In the genomic region with DNA sequence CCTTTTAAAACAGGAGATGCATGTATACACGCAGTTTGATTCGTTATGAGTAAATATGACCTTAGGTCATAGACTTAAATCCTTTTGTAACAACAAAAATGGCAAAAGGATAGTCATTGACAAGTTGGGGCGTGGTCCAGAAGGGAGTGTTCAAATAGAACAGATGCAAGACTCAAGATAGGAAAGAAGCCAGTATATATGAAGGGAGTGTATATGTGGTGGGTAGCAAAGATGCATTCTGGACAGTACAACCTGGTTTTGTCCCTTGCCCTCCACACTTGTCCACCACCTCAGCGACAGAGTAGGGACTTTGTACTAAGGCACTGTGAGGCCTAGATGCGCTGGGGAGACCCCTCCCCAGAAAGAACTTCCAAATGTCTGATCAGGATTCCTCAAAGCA, we compare ENCODE assay signal across 8 mouse cellular contexts. TPM values are rescaled to one million over a fixed set of nuclear protein-coding genes. Genes with fewer than 3 reads are reported as not detected.
DNase-seq lines count a peak whose midpoint lies in the region; ATAC-seq and TF ChIP-seq lines count a peak whose summit lies in the region.

No protein-coding gene starts in this region.

- WGBS in heart, embryonic 15.5 days = 73% methylated on average over 5 of the region's 5 CpGs
- 76% methylated on average over 5 of the region's 5 CpGs for WGBS in hindbrain, postnatal 0 days
- WGBS in midbrain, embryonic 14.5 days = 76% methylated on average over 5 of the region's 5 CpGs

- peak overlapping the region; percentile 72 for H3K27ac ChIP-seq in heart, embryonic 15.5 days
- H3K27ac ChIP-seq in hindbrain, postnatal 0 days = 0 out of 2 replicates have a peak overlapping the region, but pooled peaks have one; percentile 41
- 0 out of 2 replicates have a peak overlapping the region, but pooled peaks have one; percentile 72 for H3K27ac ChIP-seq in midbrain, embryonic 14.5 days (replicated peaks; ENCODE audit: low read depth, low read length)

- peaks cover 46% of the 10 kb centered on the region for H3K4me1 ChIP-seq in heart, embryonic 15.5 days (replicated peaks)
- peaks cover 12% of the 10 kb centered on the region for H3K4me1 ChIP-seq in hindbrain, postnatal 0 days (ENCODE audit: insufficient read depth, low read length)
- peaks cover 8% of the 10 kb centered on the region for H3K4me1 ChIP-seq in midbrain, embryonic 14.5 days (ENCODE audit: control insufficient read depth, insufficient read depth, low read length)

- ATAC-seq in heart, embryonic 15.5 days (replicated peaks; ENCODE audit: insufficient number of reproducible peaks, insufficient read depth, low FRiP score, low read depth) = no peak
- no peak for ATAC-seq in hindbrain, postnatal 0 days
- ATAC-seq in midbrain, embryonic 14.5 days (ENCODE audit: low FRiP score, low TSS enrichment) = peak; percentile 29; the same call in 1 of the 2 replicates
- ATAC-seq in CD4-positive, CD25-positive, alpha-beta regulatory T cell, adult 4 months = no peak

- H3K9me3 ChIP-seq in heart, embryonic 15.5 days (replicated peaks) = no peaks in the 10 kb centered on the region
- no peaks in the 10 kb centered on the region for H3K9me3 ChIP-seq in hindbrain, postnatal 0 days (ENCODE audit: low read length)
- H3K9me3 ChIP-seq in midbrain, embryonic 14.5 days (ENCODE audit: control insufficient read depth, low read length) = no peaks in the 10 kb centered on the region

- no peak for TF ChIP-seq CTCF in hindbrain, postnatal 0 days (IDR thresholded peaks at IDR 0.05; ENCODE audit: low read depth)

- no peak overlapping the region for H3K4me3 ChIP-seq in heart, embryonic 15.5 days
- H3K4me3 ChIP-seq in hindbrain, postnatal 0 days (ENCODE audit: low read length) = no peak overlapping the region
- peak overlapping the region; percentile 85 for H3K4me3 ChIP-seq in midbrain, embryonic 14.5 days (replicated peaks; ENCODE audit: low read depth, low read length)

- DNase-seq in heart, adult 8-10 months (ENCODE audit: low spot score) = no peak
- peak; percentile 70 for DNase-seq in c-Kit-positive CD71-positive TER-119-negative erythroid progenitor cells, embryonic 14.5 days (ENCODE audit: low read depth)
- no peak for DNase-seq in hindbrain, postnatal 0 days (ENCODE audit: low spot score)
- DNase-seq in midbrain, embryonic 14.5 days = no peak
- no peak for DNase-seq in adipocyte (ENCODE audit: low spot score)
- no peak for DNase-seq in adrenal gland, adult (ENCODE audit: inconsistent age in 2 of 2, low spot score in 1 of 2)

- H3K27me3 ChIP-seq in heart, embryonic 15.5 days = no peaks in the 10 kb centered on the region
- H3K27me3 ChIP-seq in hindbrain, postnatal 0 days (ENCODE audit: insufficient read depth, low read length) = no peaks in the 10 kb centered on the region
- H3K27me3 ChIP-seq in midbrain, embryonic 14.5 days (ENCODE audit: control insufficient read depth, insufficient read depth, low read length) = no peaks in the 10 kb centered on the region

- no peak overlapping the region; the same call in 1 of the 2 replicates for H3K9ac ChIP-seq in heart, embryonic 15.5 days
- no peak overlapping the region for H3K9ac ChIP-seq in hindbrain, postnatal 0 days (replicated peaks; ENCODE audit: low read length)
- no peak overlapping the region for H3K9ac ChIP-seq in midbrain, embryonic 14.5 days (replicated peaks; ENCODE audit: low read length)

- peak overlapping the region; percentile 95 for H3K4me2 ChIP-seq in heart, embryonic 15.5 days
- peak overlapping the region; percentile 94; the same call in 1 of the 2 replicates for H3K4me2 ChIP-seq in hindbrain, postnatal 0 days (ENCODE audit: low read depth, low read length)
- no peak overlapping the region for H3K4me2 ChIP-seq in midbrain, embryonic 14.5 days (ENCODE audit: low read length)

- peaks cover 37% of the 10 kb centered on the region for H3K36me3 ChIP-seq in heart, embryonic 15.5 days
- H3K36me3 ChIP-seq in hindbrain, postnatal 0 days (ENCODE audit: insufficient read depth, low read length) = peaks cover 48% of the 10 kb centered on the region
- peaks cover 69% of the 10 kb centered on the region for H3K36me3 ChIP-seq in midbrain, embryonic 14.5 days (ENCODE audit: control insufficient read depth, insufficient read depth, low read length)

RNA-seq across cellular contexts. Expression of a gene that starts 0.5 kb away (rescaled TPM):
- polyA plus RNA-seq in heart, embryonic 15.5 days (2015; fragmentation: Nextera tagmentation; extraction: Ambion mirVana) = 9.7 and 14.5 TPM in 2 replicates
- total RNA-seq in heart, adult 8-10 months (2022) = 1 to 10 TPM; 7.4 to 9.2 (median 8.0) TPM
- 33.6 and 72.6 TPM in 2 replicates for total RNA-seq in hindbrain, postnatal 0 days (2014; rRNA removed)
- polyA plus RNA-seq in hindbrain, postnatal 0 days (2015; fragmentation: Nextera tagmentation; extraction: Ambion mirVana) = 22.8 and 23.5 TPM in 2 replicates
- 24.3 and 27.4 TPM in 2 replicates for polyA plus RNA-seq in midbrain, embryonic 14.5 days (2014; fragmentation: Nextera tagmentation; extraction: Ambion mirVana)
- 1 to 10 TPM; 7.5 to 7.8 TPM for polyA plus RNA-seq in CD4-positive, CD25-positive, alpha-beta regulatory T cell, adult 4 months (2017; shearing (Covaris generic))

RNA-seq across cellular contexts. Expression of a gene that starts 18.4 kb away (rescaled TPM):
- polyA plus RNA-seq in heart, embryonic 15.5 days (2015; fragmentation: Nextera tagmentation; extraction: Ambion mirVana) = 0.06 and 0.22 TPM in 2 replicates
- total RNA-seq in heart, adult 8-10 months (2022) = under 1 TPM in 3 of 4 experiments, not detected in 1; 0.03 to 0.32 (median 0.28) TPM
- total RNA-seq in hindbrain, postnatal 0 days (2014; rRNA removed) = 49.2 and 86.4 TPM in 2 replicates
- 5.8 and 7.8 TPM in 2 replicates for polyA plus RNA-seq in hindbrain, postnatal 0 days (2015; fragmentation: Nextera tagmentation; extraction: Ambion mirVana)
- 19.5 and 20.7 TPM in 2 replicates for polyA plus RNA-seq in midbrain, embryonic 14.5 days (2014; fragmentation: Nextera tagmentation; extraction: Ambion mirVana)
- polyA plus RNA-seq in CD4-positive, CD25-positive, alpha-beta regulatory T cell, adult 4 months (2017; shearing (Covaris generic)) = under 1 TPM in 1 of 2 experiments, not detected in 1; 0.05 TPM

RNA-seq across cellular contexts. Expression of a gene that starts 24.1 kb away (rescaled TPM):
- polyA plus RNA-seq in heart, embryonic 15.5 days (2015; fragmentation: Nextera tagmentation; extraction: Ambion mirVana) = 28.8 and 36.3 TPM in 2 replicates
- 10 to 100 TPM; 13.7 to 24.9 (median 21.2) TPM for total RNA-seq in heart, adult 8-10 months (2022)
- 122 and 126 TPM in 2 replicates for total RNA-seq in hindbrain, postnatal 0 days (2014; rRNA removed)
- polyA plus RNA-seq in hindbrain, postnatal 0 days (2015; fragmentation: Nextera tagmentation; extraction: Ambion mirVana) = 187 and 189 TPM in 2 replicates
- polyA plus RNA-seq in midbrain, embryonic 14.5 days (2014; fragmentation: Nextera tagmentation; extraction: Ambion mirVana) = 256 and 286 TPM in 2 replicates
- 10 to 100 TPM; 20.1 to 27.6 TPM for polyA plus RNA-seq in CD4-positive, CD25-positive, alpha-beta regulatory T cell, adult 4 months (2017; shearing (Covaris generic))

RNA-seq across cellular contexts. Expression of a gene that starts 45.4 kb away (rescaled TPM):
- 5.5 and 6.9 TPM in 2 replicates for polyA plus RNA-seq in heart, embryonic 15.5 days (2015; fragmentation: Nextera tagmentation; extraction: Ambion mirVana)
- 10 to 100 TPM; 16.6 to 23.6 (median 21.4) TPM for total RNA-seq in heart, adult 8-10 months (2022)
- 30.3 and 31.8 TPM in 2 replicates for total RNA-seq in hindbrain, postnatal 0 days (2014; rRNA removed)
- 20.0 and 21.3 TPM in 2 replicates for polyA plus RNA-seq in hindbrain, postnatal 0 days (2015; fragmentation: Nextera tagmentation; extraction: Ambion mirVana)
- polyA plus RNA-seq in midbrain, embryonic 14.5 days (2014; fragmentation: Nextera tagmentation; extraction: Ambion mirVana) = 16.6 and 18.2 TPM in 2 replicates
- 10 to 100 TPM in 1 of 2 experiments, 1 to 10 TPM in 1; 8.2 to 24.2 TPM for polyA plus RNA-seq in CD4-positive, CD25-positive, alpha-beta regulatory T cell, adult 4 months (2017; shearing (Covaris generic))
